Mouse (Mus musculus): ENCODE data around the gene Gas7.

Gene Gas7

DNA sequence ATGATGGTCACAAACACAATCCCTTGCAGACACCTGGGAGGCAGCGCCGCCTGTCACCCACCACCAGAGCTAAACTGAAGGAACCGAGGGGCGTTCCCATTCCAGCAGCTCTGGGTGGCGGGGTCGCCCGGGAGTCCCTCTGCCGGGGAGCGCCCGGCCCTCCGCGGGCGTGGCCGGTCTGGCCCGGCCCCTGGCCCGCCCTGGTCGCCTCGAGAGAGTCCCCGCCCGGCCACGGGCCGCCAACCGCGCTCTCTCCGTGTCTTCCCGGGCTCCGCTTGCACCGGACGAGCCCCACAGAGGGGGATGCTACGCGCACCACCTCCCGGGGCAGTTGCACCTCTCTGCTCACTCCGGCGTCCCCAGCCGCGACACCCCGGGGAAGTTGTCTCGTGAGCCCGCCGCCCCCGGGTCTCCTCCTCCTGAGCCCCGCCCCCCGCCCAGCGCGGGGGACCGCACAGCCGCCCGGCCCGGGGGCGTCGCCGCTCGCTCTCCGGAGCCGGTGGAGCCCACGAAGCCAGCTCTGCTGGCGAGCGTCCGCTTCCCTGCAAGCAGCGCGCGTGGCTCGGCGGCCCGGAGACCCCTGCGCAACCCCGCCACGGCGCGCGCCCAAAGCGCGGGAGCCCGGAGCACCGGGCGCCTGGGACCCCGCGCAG lies at the start of gene Gas7:
Gene Gas7, plus strand, starts transcription at position 564 of the 653 bp plus-strand sequence.
- DNase-seq, result peak; percentile 6

GRCm38 (mm10) chr11:67414346-67414940 lies 40.8 kb upstream of the Gas7 start:
- DNase-seq, result no peak

DNA sequence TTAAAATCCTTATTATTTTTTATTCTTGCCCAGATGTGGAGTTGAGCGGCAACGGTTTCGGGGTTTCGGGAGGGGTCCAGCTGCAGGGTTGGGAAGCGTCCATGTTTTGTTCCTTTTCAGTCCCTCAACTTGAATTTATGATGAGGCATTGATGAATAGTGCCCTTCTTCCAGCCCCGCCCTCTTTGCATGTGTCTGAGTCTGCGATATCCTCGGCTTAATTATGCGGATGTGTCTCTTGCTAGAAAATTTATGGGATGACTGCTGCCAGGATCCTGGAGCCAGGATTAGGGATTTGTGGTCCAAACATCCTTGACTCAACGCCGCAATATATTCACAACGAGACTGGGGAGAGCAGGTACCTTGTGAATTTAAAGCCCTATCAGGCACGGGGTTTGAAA lies 31.7 kb upstream of the Gas7 start:
- no peak for DNase-seq

- DNase-seq, result peak; percentile 27
Observed at GRCm38 (mm10) chr11:67428196-67428595, 27.0 kb upstream of the Gas7 start.

GRCm38 (mm10) chr11:67429836-67430235 lies 25.4 kb upstream of the Gas7 start:
- no peak for DNase-seq

DNA sequence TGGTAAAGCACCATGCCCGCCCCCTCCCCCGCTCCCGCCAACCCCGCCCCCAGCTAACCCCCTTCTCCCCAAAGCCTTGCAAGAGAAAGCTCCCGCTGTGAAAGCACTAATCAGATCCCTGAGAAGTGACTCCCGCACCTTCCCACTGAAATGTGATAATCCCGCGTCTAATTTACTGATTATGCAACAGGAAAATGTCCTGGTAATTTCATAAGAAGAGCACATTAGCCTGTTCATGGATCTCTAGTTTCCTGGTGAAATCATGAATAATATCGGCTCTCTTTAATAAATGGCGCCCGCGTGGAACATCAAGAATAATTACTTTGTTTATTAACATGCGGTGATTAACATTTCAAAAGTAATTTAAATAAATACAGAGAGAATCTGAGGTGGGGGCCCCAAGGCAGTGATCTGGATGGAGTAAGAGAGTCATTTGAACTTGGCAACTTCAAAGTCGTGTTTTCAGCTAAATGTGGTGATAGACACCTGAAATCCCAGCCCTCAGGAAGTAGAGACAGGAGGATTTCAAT lies 24.1 kb upstream of the Gas7 start:
- no peak for DNase-seq

DNA sequence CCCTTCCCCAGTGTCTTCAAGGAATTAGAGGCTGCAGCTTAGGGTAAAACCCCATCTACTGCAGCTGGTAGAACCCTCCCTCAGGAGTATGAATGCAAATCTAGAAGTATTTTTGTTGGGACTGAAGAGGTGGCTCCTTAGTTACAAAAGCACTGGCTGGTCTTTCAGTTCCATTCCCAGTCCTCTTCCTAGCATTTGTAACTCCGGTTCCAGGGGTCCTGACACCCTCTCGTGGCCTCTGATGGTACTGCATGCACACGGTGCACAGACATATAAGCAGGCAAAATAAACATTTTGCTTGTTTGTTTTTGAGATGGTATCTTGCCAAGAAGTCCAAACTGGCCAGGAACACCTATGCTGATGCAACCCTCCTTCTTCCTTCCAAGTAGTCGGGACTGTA lies 23.4 kb upstream of the Gas7 start:
- DNase-seq, result no peak

- no peak for DNase-seq
Observed at GRCm38 (mm10) chr11:67433763-67434162, 21.5 kb upstream of the Gas7 start.

- DNase-seq, result no peak
Observed at GRCm38 (mm10) chr11:67438746-67439145, 16.5 kb upstream of the Gas7 start.

DNA sequence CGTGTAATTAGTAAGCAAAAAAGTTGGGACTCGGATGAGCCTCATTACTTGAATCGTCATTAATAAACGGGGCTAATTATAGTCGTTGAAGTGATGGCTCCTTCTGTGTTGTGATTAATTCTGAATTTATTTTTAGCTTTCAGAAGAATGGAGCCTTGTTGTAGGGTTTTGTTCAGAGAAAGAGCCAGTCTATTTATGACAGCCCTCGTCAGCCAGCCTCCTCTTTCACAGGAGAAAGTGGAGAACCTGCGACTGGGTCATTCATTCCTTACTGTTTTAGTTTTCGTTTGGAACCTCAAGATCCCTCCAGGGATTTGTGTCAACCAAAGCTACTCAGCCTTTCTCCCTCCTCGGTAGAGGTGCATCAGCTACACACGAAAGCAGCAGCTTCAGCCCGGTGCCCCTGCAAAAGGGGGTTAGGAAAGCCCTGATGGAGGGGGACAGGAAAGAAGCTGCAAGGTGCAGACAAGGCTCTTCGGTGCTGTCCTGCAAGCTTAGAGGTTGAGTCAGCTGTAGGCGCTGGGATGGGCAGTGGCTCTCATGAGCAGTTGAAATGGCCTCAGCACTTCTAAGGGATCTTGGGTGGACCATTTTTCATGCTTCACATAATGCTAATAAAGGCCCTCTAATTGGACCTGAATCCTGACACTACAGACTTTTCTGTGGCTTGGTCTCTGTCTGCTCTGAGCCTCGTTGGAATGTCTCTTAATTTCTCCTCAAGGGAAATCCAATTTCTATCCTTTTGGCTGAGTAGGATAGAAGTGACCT lies 10.0 kb upstream of the Gas7 start:
- DNase-seq, result no peak

GRCm38 (mm10) chr11:67451525-67451924 lies 3.7 kb upstream of the Gas7 start:
- no peak for DNase-seq

DNA sequence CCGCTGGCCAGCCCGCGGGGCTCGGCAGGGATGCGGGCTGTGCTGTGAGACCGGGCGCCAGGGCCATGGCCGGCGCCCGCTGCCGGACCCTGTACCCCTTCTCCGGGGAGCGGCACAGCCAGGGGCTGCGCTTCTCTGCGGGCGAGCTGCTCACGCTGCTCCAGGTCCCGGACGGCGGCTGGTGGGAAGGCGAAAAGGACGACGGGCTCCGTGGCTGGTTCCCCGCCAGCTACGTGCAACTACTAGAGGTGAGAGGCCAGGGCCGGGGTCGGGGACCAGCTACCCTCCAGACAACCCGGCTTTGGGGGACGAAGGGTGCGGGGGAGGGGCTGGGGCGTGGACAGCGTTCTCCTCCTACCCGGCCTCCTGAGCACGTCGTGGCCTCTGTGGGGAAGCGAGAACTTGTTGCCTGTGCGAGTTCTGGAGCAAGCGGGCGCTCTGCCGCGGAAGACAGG lies 317 bp downstream of the Gas7 start:
- DNase-seq, result peak; percentile 6

GRCm38 (mm10) chr11:67456029-67456428 lies 792 bp downstream of the Gas7 start:
- DNase-seq, result no peak

GRCm38 (mm10) chr11:67458171-67458570 lies 2.9 kb downstream of the Gas7 start:
- DNase-seq, result peak; percentile 8

GRCm38 (mm10) chr11:67467132-67467531 lies 11.9 kb downstream of the Gas7 start:
- DNase-seq, result no peak

GRCm38 (mm10) chr11:67468846-67469245 lies 13.6 kb downstream of the Gas7 start:
- DNase-seq, result no peak

- DNase-seq, result no peak
Observed at GRCm38 (mm10) chr11:67474590-67474989, 19.4 kb downstream of the Gas7 start.

- DNase-seq, result no peak
Observed at GRCm38 (mm10) chr11:67479534-67479933, 24.3 kb downstream of the Gas7 start.

- no peak for DNase-seq
Observed at GRCm38 (mm10) chr11:67480204-67480956, 25.1 kb downstream of the Gas7 start.

- no peak for DNase-seq
Observed at GRCm38 (mm10) chr11:67481691-67482090, 26.5 kb downstream of the Gas7 start.

GRCm38 (mm10) chr11:67482217-67482760 lies 27.1 kb downstream of the Gas7 start:
- no peak for DNase-seq

GRCm38 (mm10) chr11:67488156-67488555 lies 32.9 kb downstream of the Gas7 start:
- DNase-seq, result no peak
